Mouse (Mus musculus) induced T-regulatory cell, adult 2 months (primary cell): ENCODE results near the gene 4930572O03Rik.
"Not testable (repeated sequence)": the region's sequence is repeated elsewhere in the genome, so short reads cannot be mapped to it uniquely, and the experiment has no call there.

Experiments used
- DNase-seq: peaks from one replicate; pipeline ENCODE4 v3.0.0-alpha.2; 2012; ENCODE audit warnings: low read depth

The 4930572O03Rik gene

DNA sequence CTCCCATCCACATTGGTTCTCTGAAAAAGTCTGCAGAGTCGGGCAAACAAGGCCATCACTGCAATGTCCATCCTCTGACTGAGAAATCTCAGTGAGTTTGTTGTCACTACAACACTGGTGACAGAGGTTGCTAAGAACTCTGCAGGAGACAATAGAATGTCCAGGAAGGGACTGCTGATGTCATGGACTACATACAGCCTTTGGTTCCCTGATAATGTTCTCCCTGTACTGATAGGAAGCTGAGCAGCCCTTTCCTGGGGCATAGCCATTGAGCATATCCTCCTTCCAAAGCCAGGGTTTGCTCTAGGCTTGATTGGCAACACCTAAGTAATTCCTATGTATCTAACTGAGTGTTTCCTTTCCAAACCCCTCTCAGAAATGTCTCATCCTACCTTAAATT is at the start of gene 4930572O03Rik:
TSS of gene 4930572O03Rik (minus strand) at position 101 of the 400 bp plus-strand sequence.
- not testable (repeated sequence) for DNase-seq

DNA sequence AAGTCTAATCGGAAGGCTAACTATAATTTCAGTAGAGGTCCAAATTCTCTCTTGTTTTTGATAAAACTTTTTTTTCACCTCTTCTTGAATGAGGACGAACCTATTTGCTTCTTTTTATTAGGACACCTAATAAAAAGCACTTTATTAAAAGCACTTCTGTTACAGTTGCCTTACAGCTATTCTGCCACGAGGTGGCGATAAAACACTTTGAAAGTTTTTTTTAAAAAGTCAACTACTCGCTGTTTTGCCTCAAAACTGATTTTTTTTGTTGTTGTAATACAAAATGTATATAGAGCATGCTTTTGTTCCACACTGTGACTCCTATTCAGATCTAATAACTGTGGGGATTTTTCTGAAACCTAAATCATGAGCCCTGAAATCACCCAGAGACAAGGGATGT is 46.0 kb upstream of the 4930572O03Rik start:
- not testable (repeated sequence) for DNase-seq

- not testable (repeated sequence) for DNase-seq
Observed at GRCm38 (mm10) chr5:15697719-15698118, 40.9 kb upstream of the 4930572O03Rik start.

DNA sequence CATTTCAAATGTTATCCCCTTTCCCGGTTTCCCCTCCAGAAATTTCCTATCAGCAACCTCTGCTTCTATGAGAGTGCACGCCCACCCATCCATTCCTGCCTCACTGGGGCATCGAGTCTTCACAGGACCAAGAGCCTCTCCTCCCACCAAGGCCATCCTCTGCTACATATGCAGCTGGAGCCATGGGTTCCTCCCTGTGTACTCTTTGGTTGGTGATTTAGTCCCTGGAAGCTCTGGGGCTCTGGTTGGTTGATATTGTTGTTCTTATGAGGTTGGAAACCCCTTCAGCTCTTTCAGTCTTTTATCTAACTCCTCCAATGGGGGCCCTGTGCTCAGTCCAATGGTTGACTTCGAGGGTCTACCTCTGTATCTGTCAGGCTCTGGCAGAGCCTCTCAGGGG is 35.0 kb upstream of the 4930572O03Rik start:
- DNase-seq: not testable (repeated sequence)

- not testable (repeated sequence) for DNase-seq
Observed at GRCm38 (mm10) chr5:15690822-15691221, 34.0 kb upstream of the 4930572O03Rik start.

- not testable (repeated sequence) for DNase-seq
Observed at GRCm38 (mm10) chr5:15689659-15690213, 32.9 kb upstream of the 4930572O03Rik start.

GRCm38 (mm10) chr5:15688874-15689658 is 32.2 kb upstream of the 4930572O03Rik start:
- DNase-seq: not testable (repeated sequence)

DNA sequence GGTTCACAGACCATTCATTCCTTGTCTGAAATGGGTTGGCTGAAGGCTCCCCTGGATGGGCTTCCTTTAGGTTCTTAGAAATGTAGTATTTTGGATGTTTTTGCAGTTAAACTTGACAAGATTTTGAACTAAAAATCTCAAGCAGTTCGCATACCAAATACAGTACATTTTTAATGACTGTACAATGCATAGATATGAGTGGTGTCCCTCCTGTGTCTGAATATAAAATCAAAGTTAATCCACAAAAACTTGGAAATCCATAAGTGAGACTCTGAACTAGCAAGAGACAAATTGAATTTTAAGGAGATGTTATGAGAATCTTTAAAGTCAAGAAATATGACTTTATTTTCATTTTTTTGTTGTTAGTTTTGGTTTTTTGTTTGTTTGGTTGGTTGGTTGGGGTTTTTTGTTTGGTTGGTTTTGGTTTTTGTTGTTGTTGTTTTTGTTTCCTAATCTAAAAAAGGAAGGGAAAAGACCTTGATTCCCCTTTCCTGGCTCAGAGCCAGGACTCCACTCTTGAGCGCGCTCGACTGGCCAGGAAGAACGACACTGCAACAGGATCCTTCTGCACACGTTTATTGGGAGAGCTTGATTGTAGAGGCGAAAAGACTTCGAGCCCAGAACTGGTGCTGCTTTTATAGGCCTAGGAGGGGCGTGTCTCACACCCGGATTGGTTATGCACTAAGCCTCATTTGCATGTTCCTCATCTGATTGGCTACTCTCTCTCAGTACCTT is 24.6 kb upstream of the 4930572O03Rik start:
- DNase-seq: not testable (repeated sequence)

DNA sequence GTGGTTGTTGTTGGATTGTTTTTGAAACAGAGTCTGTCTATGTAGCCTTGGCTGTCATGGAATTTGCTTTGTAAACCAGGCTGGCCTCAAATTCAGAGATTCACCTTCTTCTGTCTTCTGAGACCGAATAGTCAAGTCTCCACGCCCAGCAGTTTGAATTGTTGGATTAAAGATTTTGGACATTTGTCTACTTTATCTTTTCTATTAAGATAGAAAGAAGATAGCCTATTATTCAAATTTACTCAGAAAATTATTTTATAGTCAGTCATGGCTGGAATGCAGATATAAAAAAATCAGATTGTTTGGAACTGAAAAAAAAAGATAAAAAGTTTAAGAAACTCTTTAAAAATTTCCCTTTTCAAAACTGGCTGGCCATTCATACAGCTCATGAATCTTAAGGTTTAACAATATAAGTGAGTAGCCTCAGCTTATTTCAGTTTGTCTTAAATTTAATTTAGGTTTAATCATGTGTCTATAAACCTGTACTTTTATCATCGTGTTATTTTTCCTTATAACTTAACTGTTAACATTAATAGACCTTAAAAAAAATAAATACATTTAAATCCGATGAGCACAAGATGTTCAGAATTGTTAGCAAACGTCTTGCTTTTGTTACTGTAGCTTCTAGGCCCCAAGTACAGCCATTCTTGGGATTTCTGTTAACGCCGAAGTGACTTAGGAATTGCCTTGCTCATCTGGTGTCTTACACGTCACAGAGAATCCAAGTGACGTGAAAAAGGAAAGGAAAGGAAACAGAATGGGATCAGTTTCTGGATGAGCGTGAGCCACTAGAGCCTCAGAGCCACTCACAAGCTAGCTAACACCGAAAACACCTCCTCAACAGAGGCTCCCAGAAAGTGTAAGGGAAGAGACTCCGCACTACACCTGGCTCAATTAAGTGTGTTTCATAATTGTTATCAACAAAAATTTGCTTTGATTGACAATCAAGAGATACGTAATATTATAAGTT is 23.4 kb upstream of the 4930572O03Rik start:
- not testable (repeated sequence) for DNase-seq

- not testable (repeated sequence) for DNase-seq
Observed at GRCm38 (mm10) chr5:15678907-15679306, 22.0 kb upstream of the 4930572O03Rik start.

GRCm38 (mm10) chr5:15677750-15678149 is 20.9 kb upstream of the 4930572O03Rik start:
- DNase-seq: not testable (repeated sequence)

GRCm38 (mm10) chr5:15674429-15675244 is 17.8 kb upstream of the 4930572O03Rik start:
- DNase-seq: not testable (repeated sequence)

DNA sequence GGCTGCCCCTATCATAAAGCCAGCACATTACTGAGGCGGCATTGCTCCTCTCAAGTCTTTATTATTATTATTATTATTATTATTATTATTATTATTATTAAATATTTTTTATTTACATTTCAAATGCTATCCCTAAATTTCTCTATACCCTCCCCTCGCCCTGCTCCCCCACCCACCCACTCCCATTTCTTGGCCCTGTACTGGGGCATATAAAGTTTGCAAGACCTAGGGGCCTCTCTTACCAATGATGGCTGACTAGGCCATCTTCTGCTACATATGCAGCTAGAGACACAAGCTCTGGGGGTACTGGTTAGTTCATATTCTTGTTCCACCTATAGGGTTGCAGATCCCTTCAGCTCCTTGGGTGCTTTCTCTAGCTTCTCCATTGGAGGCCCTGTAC is 17.1 kb upstream of the 4930572O03Rik start:
- DNase-seq: not testable (repeated sequence)

DNA sequence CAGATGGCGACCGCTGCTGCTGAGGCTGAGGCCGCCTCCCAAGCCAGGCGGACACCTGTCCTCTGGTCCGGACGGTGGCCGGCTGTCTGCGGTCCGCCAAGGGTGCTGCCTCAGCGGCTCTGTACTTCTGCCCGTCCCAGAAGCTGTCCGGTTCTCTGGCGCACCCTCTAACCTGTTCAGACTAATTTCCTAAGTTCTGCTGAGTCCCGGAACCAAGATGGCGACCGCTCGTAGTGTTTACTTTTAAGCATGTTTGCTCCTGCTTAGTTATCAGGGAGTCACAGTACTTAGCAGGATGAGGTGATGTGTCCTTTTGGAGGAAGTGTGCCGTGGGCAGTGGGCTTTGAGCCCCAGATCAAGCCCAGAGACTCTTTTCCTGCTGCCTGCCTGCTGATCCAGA is 13.9 kb upstream of the 4930572O03Rik start:
- not testable (repeated sequence) for DNase-seq

DNA sequence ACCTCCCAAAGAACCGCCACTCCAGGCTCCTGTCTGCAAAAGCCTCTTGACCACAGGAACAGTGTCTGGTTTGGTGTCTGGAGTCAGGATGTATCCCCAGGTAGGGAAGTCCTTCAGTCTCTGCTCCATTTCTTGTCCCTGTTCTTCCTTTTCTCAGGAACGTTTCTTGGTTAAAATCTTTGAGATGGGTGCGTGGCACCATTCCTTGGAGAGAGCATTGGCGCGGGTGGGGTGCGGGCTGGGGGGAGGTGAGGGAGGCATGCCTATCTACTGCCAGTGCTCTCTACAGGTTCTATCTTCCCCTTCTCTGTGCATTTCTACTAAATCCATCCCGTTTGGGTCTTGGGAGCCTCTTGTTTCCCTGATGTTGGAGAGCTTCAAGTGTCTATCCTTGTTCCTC is 7.0 kb upstream of the 4930572O03Rik start:
- DNase-seq: not testable (repeated sequence)

- DNase-seq: not testable (repeated sequence)
Observed at GRCm38 (mm10) chr5:15652334-15652733, 4.5 kb downstream of the 4930572O03Rik start.

GRCm38 (mm10) chr5:15645707-15646106 is 11.2 kb downstream of the 4930572O03Rik start:
- not testable (repeated sequence) for DNase-seq

GRCm38 (mm10) chr5:15637637-15638036 is 19.2 kb downstream of the 4930572O03Rik start:
- DNase-seq: not testable (repeated sequence)

DNA sequence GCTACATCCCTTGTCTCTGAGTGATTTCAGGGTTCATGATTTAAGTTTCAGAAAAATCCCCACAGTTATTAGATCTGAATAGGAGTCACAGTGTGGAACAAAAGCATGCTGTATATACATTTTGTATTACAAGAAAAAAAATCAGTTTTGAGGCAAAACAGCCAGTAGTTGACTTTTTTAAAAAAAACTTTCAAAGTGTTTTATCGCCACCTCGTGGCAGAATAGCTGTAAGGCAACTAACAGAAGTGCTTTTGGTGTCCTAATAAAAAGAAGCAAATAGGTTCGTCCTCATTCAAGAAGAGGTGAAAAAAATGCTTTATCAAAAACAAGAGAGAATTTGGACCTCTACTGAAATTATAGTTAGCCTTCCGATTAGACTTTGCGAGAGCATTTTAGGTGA is 26.8 kb downstream of the 4930572O03Rik start:
- DNase-seq: peak; percentile 12

DNA sequence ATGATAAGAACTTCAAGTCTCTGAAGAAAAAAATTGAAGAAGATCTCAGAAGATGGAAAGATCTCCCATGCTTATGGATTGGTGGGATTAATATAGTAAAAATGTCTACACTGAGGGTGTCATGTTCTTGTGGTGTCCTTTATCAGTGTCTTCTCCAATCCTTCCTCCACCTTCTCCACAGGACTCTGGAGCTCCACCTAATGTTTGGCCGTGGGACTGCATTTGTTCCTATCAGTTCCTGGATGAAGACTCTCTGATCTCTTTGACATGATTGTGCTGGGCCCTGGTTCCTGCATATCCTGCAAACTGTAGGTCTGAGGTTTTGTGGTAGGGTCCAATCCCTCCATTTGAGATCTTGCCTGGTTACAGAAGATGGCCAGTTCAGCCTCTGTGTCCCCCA is 28.7 kb downstream of the 4930572O03Rik start:
- not testable (repeated sequence) for DNase-seq
